Mouse (Mus musculus) bone marrow, adult 2 months (tissue): ENCODE data around the gene Kpna4.

Source experiments
- CTCF ChIP-seq: fragments of 200-500 bp; IDR thresholded peaks from 2 replicates; pipeline ENCODE4 v1.5.1; 2011; ENCODE audit warnings: low read length, control low read depth; ENCODE audit not compliant: control insufficient read depth, insufficient read depth
- POLR2A ChIP-seq: fragments of 200-500 bp; IDR thresholded peaks from 2 replicates; pipeline ENCODE4 v1.6.1; 2011; ENCODE audit warnings: low read depth, mild to moderate bottlenecking, control low read depth, low read length, borderline replicate concordance; ENCODE audit not compliant: control insufficient read depth

DNA sequence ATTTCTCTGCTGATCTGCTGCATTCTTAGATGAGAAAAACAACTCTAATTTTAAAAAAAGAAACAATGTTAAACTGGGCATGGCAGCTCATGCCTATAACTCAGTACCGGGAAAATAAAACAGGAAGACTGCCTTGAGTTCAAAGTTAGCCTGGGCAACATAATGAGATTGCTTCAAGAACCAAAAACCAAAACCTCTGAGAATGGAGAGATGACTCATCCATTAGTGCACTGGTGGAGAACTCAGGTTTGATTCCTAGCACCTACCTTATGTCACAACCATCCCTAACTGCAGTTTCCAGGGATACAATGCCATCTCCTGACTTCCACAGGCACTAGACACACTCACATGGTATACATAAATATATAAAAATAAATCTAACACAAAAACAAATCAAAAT, 17.8 kb downstream of the Kpna4 start:
- TF ChIP-seq POLR2A (no peak), CTCF (no peak)
